Mouse (Mus musculus): ENCODE results near the gene Galntl6.
"Not testable (repeated sequence)": the region's sequence is repeated elsewhere in the genome, so short reads cannot be mapped to it uniquely, and the experiment has no call there.

Galntl6 gene

GRCm38 (mm10) chr8:58655631-58656030, 256.8 kb downstream of the Galntl6 start:
- in situ Hi-C loops (cut with MboI; ENCODE audit: unreplicated experiment in 2 of 2), result no loop called here

DNA sequence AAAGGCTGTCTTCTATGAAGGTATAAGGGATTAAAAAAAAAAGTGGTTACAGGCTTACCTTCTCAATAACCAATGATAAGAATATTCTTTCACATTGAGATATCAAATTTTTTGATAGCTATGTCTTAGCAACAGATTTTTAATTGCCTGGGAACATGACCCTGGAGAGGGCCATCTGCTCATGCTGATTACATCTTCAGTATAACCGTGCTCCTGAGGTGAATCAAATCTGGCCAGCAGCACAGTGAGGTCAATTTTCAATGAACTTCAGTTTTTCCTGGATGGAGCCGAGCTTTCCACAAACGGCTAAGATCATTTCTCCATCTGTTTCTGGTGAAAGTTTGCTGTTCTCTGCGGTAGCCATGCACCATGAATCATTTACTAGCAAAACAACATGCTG, 306.0 kb downstream of the Galntl6 start:
- in situ Hi-C loops (cut with MboI; ENCODE audit: unreplicated experiment in 2 of 2), result no loop called here

- in situ Hi-C loops (cut with MboI; ENCODE audit: unreplicated experiment in 2 of 2), result no loop called here
Measured at GRCm38 (mm10) chr8:58604751-58605150, 307.7 kb downstream of the Galntl6 start.

DNA sequence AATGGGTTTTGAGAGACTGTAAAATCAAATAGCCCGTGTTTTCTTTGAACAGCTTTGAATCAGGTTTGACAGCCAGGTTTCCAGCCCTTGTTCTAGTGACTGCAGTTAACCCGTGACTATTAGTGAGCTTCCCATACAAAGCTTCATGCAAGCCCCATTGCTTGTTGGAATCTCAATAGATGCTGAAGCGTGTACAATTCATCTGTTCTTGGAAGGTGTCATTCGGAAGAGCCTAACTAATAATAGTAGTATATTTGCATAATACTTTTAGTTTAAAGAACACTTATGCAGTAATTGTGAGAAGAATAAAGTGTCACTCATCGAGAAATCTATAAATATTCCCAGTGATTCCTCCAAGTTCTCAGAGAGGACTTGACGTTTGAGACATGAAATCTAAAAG, 314.6 kb downstream of the Galntl6 start:
- in situ Hi-C loops (cut with MboI; ENCODE audit: unreplicated experiment in 2 of 2), result no loop called here

DNA sequence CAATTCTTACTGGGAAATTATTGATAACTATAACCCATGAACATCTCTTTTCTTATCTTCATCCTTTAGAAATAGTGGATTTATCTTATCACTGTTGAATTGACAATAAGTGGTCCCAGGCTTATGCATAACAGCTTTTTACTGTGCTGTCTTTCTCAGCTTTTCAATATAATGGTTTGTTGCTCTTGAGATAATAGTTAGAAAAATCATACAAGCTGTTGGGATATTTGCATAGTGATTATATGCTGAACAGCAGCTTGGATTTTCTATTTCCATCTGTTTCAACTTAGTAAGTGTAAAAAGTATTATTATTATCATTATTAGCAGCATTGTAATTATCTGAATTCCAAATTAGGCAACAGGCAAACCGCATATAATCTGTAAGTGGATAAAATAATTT, 337.1 kb downstream of the Galntl6 start:
- in situ Hi-C loops (cut with MboI; ENCODE audit: unreplicated experiment in 2 of 2), result loop anchor here in 1 of 2 experiments (10.0 kb wide), 1 partner anchor 1889 kb away; no protein-coding TSS in a partner anchor

DNA sequence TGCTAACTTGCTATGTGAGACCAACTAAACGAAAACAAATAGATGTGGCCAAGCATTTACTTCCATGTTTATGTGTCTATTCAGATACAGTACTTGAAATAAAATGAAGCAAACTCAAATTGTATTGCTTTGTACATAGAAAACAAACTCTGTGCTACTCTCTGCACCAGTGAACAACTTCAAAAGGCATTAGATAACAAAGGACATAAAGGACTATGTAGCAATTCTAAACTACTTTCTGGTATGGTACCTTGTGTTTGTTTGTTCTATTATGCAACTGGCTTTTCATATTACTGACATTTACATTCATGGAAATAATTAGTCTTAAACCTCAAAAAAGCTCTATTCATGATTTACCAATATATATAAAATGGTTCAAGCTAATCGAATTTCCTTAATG, 344.4 kb downstream of the Galntl6 start:
- in situ Hi-C loops (cut with MboI; ENCODE audit: unreplicated experiment in 2 of 2), result loop anchor here in 1 of 2 experiments (5.0 kb wide), 1 partner anchor 1899 kb away; no protein-coding TSS in a partner anchor

- in situ Hi-C loops (cut with MboI; ENCODE audit: unreplicated experiment in 2 of 2), result loop anchor here in 1 of 2 experiments (5.0 kb wide), 1 partner anchor 1901 kb away; no protein-coding TSS in a partner anchor
Measured at GRCm38 (mm10) chr8:58566115-58566514, 346.3 kb downstream of the Galntl6 start.

DNA sequence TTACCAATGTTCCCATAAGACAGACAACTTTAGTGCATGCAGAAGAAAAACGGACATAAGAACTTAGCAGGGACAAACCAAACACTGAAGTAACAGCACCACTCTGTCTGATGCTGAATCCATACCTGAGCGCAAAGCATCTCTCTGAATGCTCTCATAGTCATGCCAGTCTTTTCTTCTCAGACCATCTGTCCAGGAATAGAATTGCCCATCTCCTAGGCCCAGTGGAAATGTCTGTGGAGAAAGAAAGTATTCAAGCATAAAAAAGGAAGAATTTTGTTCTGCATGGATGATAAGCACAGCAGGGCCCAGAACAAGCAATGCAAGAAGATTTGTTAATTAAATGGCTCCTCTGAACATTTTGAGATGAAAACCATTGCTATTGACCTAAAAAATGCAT, 376.7 kb downstream of the Galntl6 start:
- in situ Hi-C loops (cut with MboI; ENCODE audit: unreplicated experiment in 2 of 2), result no loop called here

DNA sequence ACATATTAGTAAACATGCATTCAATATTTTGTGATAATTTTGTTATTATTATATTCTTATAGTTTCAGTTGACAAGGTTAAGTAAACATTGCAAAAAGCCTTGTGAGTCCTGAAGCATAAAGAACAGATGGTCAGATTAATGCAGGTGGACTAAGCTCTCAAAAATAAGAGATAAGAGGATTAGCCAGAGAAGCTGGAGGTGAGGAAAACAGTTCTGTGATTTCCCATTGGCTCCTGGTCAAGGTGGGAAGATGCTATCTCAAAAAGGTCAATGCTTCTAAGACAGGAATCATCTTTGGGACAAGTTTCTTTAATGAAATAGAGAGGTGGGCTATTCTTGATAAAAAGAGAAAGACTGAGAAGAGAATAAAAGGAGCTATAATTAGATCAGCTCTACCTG, 377.8 kb downstream of the Galntl6 start:
- in situ Hi-C loops (cut with MboI; ENCODE audit: unreplicated experiment in 2 of 2), result no loop called here

- in situ Hi-C loops (cut with MboI; ENCODE audit: unreplicated experiment in 2 of 2), result no loop called here
Measured at GRCm38 (mm10) chr8:58523443-58523842, 389.0 kb downstream of the Galntl6 start.

GRCm38 (mm10) chr8:58521932-58522331, 390.5 kb downstream of the Galntl6 start:
- in situ Hi-C loops (cut with MboI; ENCODE audit: unreplicated experiment in 2 of 2), result no loop called here

- in situ Hi-C loops (cut with MboI; ENCODE audit: unreplicated experiment in 2 of 2), result no loop called here
Measured at GRCm38 (mm10) chr8:58510516-58510915, 401.9 kb downstream of the Galntl6 start.

GRCm38 (mm10) chr8:58509051-58509450, 403.4 kb downstream of the Galntl6 start:
- in situ Hi-C loops (cut with MboI; ENCODE audit: unreplicated experiment in 2 of 2), result no loop called here

DNA sequence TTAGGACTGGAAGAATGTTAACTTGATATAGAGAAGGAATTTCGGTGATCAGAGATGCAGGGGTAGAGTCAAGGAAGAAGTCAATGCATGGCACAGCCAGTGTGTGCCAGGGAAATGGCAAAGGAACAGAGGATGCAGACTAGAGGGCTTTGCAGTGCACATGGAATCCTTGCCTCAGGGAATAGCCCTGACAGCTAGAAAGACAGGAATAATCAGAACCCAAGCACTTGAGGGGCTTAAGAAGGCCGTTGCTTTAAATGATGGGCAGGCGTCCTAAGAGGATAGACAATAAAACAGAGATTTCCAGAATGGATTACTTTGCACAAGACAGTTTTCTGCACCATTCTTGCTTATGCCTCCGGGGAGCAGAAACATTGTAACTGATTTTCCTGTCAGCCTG, 425.3 kb downstream of the Galntl6 start:
- in situ Hi-C loops (cut with MboI; ENCODE audit: unreplicated experiment in 2 of 2), result no loop called here

DNA sequence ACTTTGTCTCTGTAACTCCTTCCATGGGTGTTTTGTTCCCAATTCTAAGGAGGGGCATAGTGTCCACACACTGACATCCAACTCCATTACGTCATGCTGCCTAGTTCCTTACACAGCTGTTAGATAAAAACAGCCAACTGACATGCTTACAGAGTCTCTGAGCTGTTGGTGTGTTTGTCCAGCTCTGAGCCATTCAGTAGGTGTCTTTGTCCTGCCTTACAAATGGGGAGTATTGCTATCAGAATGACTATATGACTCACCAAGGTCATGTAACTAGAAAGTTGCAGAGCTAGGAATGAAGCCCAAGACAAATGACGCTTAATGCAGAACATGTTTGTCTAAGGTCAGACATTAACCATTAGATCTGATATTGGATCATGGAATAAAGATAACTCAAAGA, 449.1 kb downstream of the Galntl6 start:
- in situ Hi-C loops (cut with MboI; ENCODE audit: unreplicated experiment in 2 of 2), result not testable (repeated sequence)

- in situ Hi-C loops (cut with MboI; ENCODE audit: unreplicated experiment in 2 of 2), result no loop called here
Measured at GRCm38 (mm10) chr8:58442696-58443095, 469.7 kb downstream of the Galntl6 start.

DNA sequence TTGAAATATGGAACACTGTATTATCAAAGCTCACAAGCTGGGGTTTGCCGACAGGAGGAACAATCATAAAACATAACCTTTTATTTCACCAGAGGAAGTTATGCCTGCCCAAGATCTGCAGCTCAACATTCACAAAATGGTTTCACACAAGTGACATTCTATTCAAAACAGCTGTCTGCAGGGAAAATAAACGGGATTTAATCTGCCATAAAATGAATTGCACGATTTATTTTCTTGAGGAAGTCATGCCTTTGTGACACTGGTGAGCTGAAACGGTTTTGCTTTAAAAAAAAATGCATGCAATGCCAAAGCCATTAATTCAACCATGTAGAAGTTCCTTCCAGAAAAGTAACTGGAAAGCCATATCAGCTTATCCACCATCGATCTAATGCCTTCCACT, 494.0 kb downstream of the Galntl6 start:
- in situ Hi-C loops (cut with MboI; ENCODE audit: unreplicated experiment in 2 of 2), result no loop called here

DNA sequence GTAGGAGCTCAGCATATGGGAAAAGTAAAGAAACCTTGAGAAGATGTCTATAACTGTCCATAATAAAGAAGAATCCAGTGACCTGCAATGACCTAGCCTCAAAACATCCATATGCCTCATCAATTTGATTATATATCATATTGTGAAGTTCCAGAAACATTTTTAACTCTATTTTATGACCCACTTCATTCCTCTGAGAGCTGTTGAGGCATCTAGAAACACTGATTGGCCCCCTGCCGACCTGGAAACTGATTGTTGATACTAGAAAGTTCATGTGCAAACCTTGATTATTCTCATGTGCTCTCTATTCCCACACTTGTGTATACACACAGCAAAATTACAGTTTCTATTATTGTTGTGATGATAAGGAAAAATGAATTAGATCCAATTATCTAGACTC, 494.9 kb downstream of the Galntl6 start:
- in situ Hi-C loops (cut with MboI; ENCODE audit: unreplicated experiment in 2 of 2), result no loop called here

DNA sequence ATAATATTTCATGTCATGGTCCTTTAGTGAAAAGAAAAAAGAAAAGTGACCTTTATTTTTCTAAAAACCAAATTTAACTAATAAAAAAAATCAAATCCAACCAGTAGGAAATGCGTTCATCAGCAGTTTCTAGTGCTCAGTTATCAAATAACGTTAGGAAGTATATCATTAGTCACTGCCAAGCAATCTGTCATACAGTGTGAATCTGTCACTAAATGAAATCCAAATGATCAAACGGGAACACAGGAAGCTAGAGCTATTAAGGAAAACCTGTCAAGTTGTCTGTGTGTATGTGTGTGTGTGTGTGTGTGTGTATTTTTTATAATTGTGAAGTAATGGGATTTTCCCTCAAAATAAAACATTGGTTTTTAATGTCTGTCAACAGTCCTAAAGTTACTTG, 515.9 kb downstream of the Galntl6 start:
- in situ Hi-C loops (cut with MboI; ENCODE audit: unreplicated experiment in 2 of 2), result no loop called here

DNA sequence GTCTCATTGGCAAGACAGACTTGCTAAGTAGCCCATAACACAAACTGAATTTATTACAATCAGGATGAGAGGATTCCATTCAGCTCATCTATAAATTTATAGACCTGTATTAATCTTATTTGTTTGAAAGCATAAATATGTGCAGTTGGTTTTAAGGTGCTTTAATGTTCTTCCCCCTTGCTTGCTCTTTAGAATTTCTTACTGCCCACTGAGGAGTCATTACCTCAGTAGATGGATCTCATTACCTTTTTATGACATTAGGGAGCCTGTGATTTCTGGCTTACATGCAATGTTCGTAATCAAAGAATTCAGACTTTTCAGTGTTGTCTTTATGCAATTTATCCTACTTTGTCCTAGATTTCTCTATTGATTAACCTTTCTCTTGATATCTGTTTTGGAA, 516.6 kb downstream of the Galntl6 start:
- in situ Hi-C loops (cut with MboI; ENCODE audit: unreplicated experiment in 2 of 2), result no loop called here

DNA sequence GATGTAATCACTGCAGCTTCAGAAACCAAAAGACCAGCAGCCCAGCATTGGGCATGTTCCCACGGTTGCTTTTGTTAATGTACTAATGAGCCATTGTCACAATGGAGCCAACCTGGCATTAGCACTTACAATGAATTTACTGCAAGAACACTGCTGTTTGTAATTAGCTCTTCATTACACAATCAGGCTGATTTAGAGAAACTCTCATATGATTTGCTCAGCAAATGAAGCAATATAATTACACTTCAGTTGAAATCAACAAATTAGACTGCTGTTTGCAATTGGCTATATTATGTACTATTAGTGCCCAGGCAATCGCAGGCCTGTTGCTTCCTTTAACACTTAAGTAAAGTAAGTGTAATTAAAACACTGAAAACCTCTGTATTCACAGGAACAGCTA, 540.1 kb downstream of the Galntl6 start:
- in situ Hi-C loops (cut with MboI; ENCODE audit: unreplicated experiment in 2 of 2), result no loop called here

- in situ Hi-C loops (cut with MboI; ENCODE audit: unreplicated experiment in 2 of 2), result no loop called here
Measured at GRCm38 (mm10) chr8:58371979-58372378, 540.5 kb downstream of the Galntl6 start.

DNA sequence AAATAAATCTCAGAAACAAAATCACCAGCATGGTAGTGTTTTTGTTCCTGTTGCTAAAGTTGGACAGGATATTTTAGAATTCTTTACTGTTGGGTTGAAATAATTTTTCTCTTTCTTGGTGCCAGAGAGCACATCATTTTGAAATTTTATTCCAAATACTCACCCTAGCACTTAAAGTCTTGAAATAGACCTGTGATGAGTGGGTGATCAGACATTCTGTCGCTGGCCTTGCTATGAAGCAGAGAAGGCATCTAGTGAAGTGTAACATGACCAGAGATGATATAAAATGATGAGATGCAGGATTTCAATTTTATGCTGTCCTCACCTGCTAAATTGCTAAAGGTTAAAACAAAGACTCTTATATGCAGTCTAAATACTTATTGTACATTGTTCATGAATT, 581.3 kb downstream of the Galntl6 start:
- in situ Hi-C loops (cut with MboI; ENCODE audit: unreplicated experiment in 2 of 2), result no loop called here

All from v-Abl transformed pro-B cells (cell line).